Mouse (Mus musculus): Measurements from ENCODE around the gene Ankdd1b. TPM values are rescaled to one million over a fixed set of nuclear protein-coding genes. Genes with fewer than 3 reads are reported as not detected.
A peak's percentile ranks its signal among the peaks of the same experiment; 100 is the strongest.

Gene Ankdd1b
- polyA plus RNA-seq, 2 experiments: 0.30 TPM; not detected in 1

GRCm38 (mm10) chr13:96433648-96434190, 37.3 kb downstream of the Ankdd1b start:
- H3K27ac ChIP-seq (replicated peaks; ENCODE audit: low read depth, low read length): no peak overlapping the region
- TF ChIP-seq POLR2A (IDR thresholded peaks at IDR 0.05; ENCODE audit: borderline replicate concordance, extremely low read depth, insufficient read depth, insufficient read length): no peak
- no peaks in the 10 kb centered on the region for H3K36me3 ChIP-seq (ENCODE audit: control insufficient read depth, insufficient read depth, low read length)
- 0 out of 2 replicates have a peak, but pooled peaks cover 4% of the 10 kb centered on the region for H3K9me3 ChIP-seq (ENCODE audit: control insufficient read depth, low read length)
- H3K4me3 ChIP-seq (replicated peaks; ENCODE audit: low read length): no peak overlapping the region
- DNase-seq (ENCODE audit: low spot score): no peak
- H3K4me2 ChIP-seq (replicated peaks; ENCODE audit: low read depth, low read length, severe bottlenecking): no peak overlapping the region
- WGBS: 60% methylated on average over 11 of the region's 11 CpGs
- H3K9ac ChIP-seq (ENCODE audit: low read depth, low read length, severe bottlenecking): no peak overlapping the region
- no peak for ATAC-seq (ENCODE audit: low FRiP score, low read depth)
- peaks cover 8% of the 10 kb centered on the region; the same call in 1 of the 2 replicates for H3K4me1 ChIP-seq (ENCODE audit: control insufficient read depth, insufficient read depth, low read length)
- H3K27me3 ChIP-seq (ENCODE audit: control insufficient read depth, insufficient read depth, low read length): no peaks in the 10 kb centered on the region

GRCm38 (mm10) chr13:96433041-96433440, 38.0 kb downstream of the Ankdd1b start:
- Histone ChIP-seq H3K27me3 (ENCODE audit: control insufficient read depth, insufficient read depth, low read length) (no peaks in the 10 kb centered on the region), H3K4me1 (ENCODE audit: control insufficient read depth, insufficient read depth, low read length) (peaks cover 8% of the 10 kb centered on the region; the same call in 1 of the 2 replicates), H3K27ac (replicated peaks; ENCODE audit: low read depth, low read length) (no peak overlapping the region), H3K9ac (ENCODE audit: low read depth, low read length, severe bottlenecking) (no peak overlapping the region), H3K4me2 (replicated peaks; ENCODE audit: low read depth, low read length, severe bottlenecking) (no peak overlapping the region), H3K36me3 (ENCODE audit: control insufficient read depth, insufficient read depth, low read length) (no peaks in the 10 kb centered on the region), H3K9me3 (ENCODE audit: control insufficient read depth, low read length) (0 out of 2 replicates have a peak, but pooled peaks cover 4% of the 10 kb centered on the region), H3K4me3 (replicated peaks; ENCODE audit: low read length) (no peak overlapping the region)
- ATAC-seq (ENCODE audit: low FRiP score, low read depth) (no peak), DNase-seq (ENCODE audit: low spot score) (no peak)
- WGBS: 84% methylated on average over 6 of the region's 6 CpGs
- TF ChIP-seq POLR2A (IDR thresholded peaks at IDR 0.05; ENCODE audit: borderline replicate concordance, extremely low read depth, insufficient read depth, insufficient read length): no peak

DNA sequence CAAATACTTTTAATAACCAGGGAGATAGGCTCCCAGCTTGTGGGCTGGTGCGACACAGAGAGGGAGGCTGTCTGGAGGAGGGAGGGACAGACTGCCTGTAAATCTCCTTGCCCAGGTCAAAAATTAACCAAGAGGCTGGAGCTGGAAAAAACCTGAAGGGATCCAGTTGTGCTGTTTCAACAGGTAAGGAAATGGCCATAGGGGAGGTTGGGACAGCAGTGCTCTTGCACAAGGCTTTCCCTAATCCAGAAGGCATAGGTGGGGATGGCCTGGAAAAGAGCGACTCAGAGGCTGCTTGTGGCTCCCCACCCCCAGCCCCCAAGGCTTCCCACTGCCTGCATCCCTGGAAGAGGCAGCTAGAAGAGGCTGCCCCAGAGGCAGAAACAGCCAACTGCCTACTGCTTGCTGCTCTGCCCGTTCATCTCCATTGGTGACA, 38.6 kb downstream of the Ankdd1b start:
- H3K4me3 ChIP-seq (replicated peaks; ENCODE audit: low read length): no peak overlapping the region
- 44% methylated on average over 3 of the region's 3 CpGs for WGBS
- no peak overlapping the region for H3K9ac ChIP-seq (ENCODE audit: low read depth, low read length, severe bottlenecking)
- no peaks in the 10 kb centered on the region for H3K27me3 ChIP-seq (ENCODE audit: control insufficient read depth, insufficient read depth, low read length)
- no peak for TF ChIP-seq POLR2A (IDR thresholded peaks at IDR 0.05; ENCODE audit: borderline replicate concordance, extremely low read depth, insufficient read depth, insufficient read length)
- H3K27ac ChIP-seq (replicated peaks; ENCODE audit: low read depth, low read length): no peak overlapping the region
- peaks cover 8% of the 10 kb centered on the region; the same call in 1 of the 2 replicates for H3K4me1 ChIP-seq (ENCODE audit: control insufficient read depth, insufficient read depth, low read length)
- no peaks in the 10 kb centered on the region for H3K36me3 ChIP-seq (ENCODE audit: control insufficient read depth, insufficient read depth, low read length)
- H3K9me3 ChIP-seq (ENCODE audit: control insufficient read depth, low read length): 0 out of 2 replicates have a peak, but pooled peaks cover 1% of the 10 kb centered on the region
- no peak overlapping the region for H3K4me2 ChIP-seq (replicated peaks; ENCODE audit: low read depth, low read length, severe bottlenecking)
- ATAC-seq (ENCODE audit: low FRiP score, low read depth) (no peak), DNase-seq (ENCODE audit: low spot score) (no peak)

DNA sequence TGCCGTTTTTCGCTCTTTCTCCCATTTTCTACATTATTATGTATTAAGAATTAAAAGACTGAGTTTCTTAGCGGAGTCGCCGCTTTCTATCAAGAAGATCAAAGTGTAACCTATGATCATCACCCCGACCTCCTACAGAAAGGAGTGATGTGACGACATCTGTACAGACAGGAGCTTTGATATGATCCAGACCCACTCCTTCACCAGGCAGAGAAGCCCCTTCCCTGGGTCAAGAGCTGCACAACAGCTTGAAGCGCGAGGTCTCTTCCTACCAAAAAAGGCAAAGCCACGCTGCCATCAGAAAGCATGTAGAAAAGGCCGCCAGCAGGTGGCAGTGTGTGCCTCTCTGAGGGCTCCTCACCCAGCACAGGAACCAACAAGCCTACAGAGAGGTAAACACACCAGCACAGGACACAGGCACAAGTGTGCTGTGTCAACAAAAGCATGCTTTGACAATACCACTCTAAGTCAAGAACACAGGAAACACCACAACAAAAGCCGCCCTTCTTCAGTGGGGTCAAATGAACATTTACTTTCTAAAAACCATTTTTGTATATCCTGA, 39.3 kb downstream of the Ankdd1b start:
- no peak overlapping the region for H3K4me3 ChIP-seq (replicated peaks; ENCODE audit: low read length)
- DNase-seq (ENCODE audit: low spot score) (peak; percentile 89), ATAC-seq (ENCODE audit: low FRiP score, low read depth) (peak; percentile 72; the same call in 1 of the 2 replicates)
- no peak overlapping the region for H3K27ac ChIP-seq (replicated peaks; ENCODE audit: low read depth, low read length)
- H3K4me2 ChIP-seq (replicated peaks; ENCODE audit: low read depth, low read length, severe bottlenecking): no peak overlapping the region
- peaks cover 8% of the 10 kb centered on the region; the same call in 1 of the 2 replicates for H3K4me1 ChIP-seq (ENCODE audit: control insufficient read depth, insufficient read depth, low read length)
- H3K9me3 ChIP-seq (ENCODE audit: control insufficient read depth, low read length): no peaks in the 10 kb centered on the region
- H3K27me3 ChIP-seq (ENCODE audit: control insufficient read depth, insufficient read depth, low read length): no peaks in the 10 kb centered on the region
- H3K9ac ChIP-seq (ENCODE audit: low read depth, low read length, severe bottlenecking): no peak overlapping the region
- 37% methylated on average over 12 of the region's 12 CpGs for WGBS
- no peaks in the 10 kb centered on the region for H3K36me3 ChIP-seq (ENCODE audit: control insufficient read depth, insufficient read depth, low read length)
- TF ChIP-seq POLR2A (IDR thresholded peaks at IDR 0.05; ENCODE audit: borderline replicate concordance, extremely low read depth, insufficient read depth, insufficient read length): no peak

DNA sequence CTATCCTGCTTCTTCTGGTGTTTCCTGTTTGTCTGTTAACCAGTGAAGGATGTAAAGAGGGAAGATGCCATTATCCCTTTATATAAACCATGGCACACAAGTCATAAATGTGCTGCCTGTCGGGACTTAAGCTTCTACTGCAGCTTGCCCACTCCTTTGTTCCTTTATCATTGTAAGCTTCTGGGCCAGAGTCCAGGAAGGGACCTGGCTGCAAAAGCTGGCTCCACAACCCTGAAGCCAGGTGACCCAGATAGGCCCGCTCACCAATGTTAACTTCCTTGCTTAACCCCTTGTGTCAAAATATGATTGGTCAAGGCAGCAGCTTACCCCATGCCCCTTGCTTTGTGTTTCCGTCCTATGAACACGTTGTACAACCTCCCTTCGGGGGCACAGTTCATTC, 42.5 kb downstream of the Ankdd1b start:
- Histone ChIP-seq H3K4me3 (replicated peaks; ENCODE audit: low read length) (no peak overlapping the region), H3K4me2 (replicated peaks; ENCODE audit: low read depth, low read length, severe bottlenecking) (no peak overlapping the region), H3K4me1 (ENCODE audit: control insufficient read depth, insufficient read depth, low read length) (no peaks in the 10 kb centered on the region), H3K27ac (replicated peaks; ENCODE audit: low read depth, low read length) (no peak overlapping the region), H3K27me3 (ENCODE audit: control insufficient read depth, insufficient read depth, low read length) (no peaks in the 10 kb centered on the region), H3K36me3 (ENCODE audit: control insufficient read depth, insufficient read depth, low read length) (no peaks in the 10 kb centered on the region), H3K9ac (ENCODE audit: low read depth, low read length, severe bottlenecking) (no peak overlapping the region), H3K9me3 (ENCODE audit: control insufficient read depth, low read length) (no peaks in the 10 kb centered on the region)
- ATAC-seq (ENCODE audit: low FRiP score, low read depth): no peak
- WGBS: 83% methylated on average over 5 of the region's 5 CpGs
- no peak for DNase-seq (ENCODE audit: low spot score)
- TF ChIP-seq POLR2A (IDR thresholded peaks at IDR 0.05; ENCODE audit: borderline replicate concordance, extremely low read depth, insufficient read depth, insufficient read length): no peak

Measured in limb, embryonic 14.5 days (tissue).